Mouse (Mus musculus) myocyte (in vitro differentiated cells): ENCODE results near the gene Hsf5. TPM values are rescaled to one million over a fixed set of nuclear protein-coding genes. Genes with fewer than 3 reads are reported as not detected.

Experiments used
- H3K27me3 ChIP-seq: one replicate; pipeline ENCODE4 v1.6.1; 2011; ENCODE audit not compliant: control insufficient read depth, insufficient read depth, insufficient read length
- H3K36me3 ChIP-seq: one replicate; pipeline ENCODE4 v1.6.1; 2011; ENCODE audit not compliant: control insufficient read depth, insufficient read depth
- H3K4me2 ChIP-seq: one replicate; pipeline ENCODE4 v1.6.1; 2011; ENCODE audit warnings: low read depth, control low read depth
- H3K4me3 ChIP-seq: one replicate; pipeline ENCODE4 v1.5.1; 2011; ENCODE audit warnings: mild to moderate bottlenecking, control low read depth, moderate library complexity
- H3K79me2 ChIP-seq: one replicate; pipeline ENCODE4 v1.6.1; 2011; ENCODE audit not compliant: control insufficient read depth, insufficient read depth
- H3ac ChIP-seq: one replicate; pipeline ENCODE4 v1.6.1; 2011; ENCODE audit not compliant: control insufficient read depth, insufficient read length
- CEBPB ChIP-seq: IDR thresholded peaks from 2 replicates; pipeline ENCODE4 v1.6.1; 2011; ENCODE audit warnings: mild to moderate bottlenecking, moderate library complexity; ENCODE audit not compliant: poor library complexity, insufficient read depth, severe bottlenecking
- E2F4 ChIP-seq: IDR thresholded peaks from one replicate; pipeline ENCODE4 v1.6.1; 2011; ENCODE audit warnings: mild to moderate bottlenecking, control low read depth, moderate library complexity; ENCODE audit not compliant: insufficient read depth
- MAX ChIP-seq: IDR thresholded peaks from one replicate; pipeline ENCODE4 v1.6.1; 2011; ENCODE audit warnings: low read depth, mild to moderate bottlenecking, control low read depth
- MYOD1 ChIP-seq, 3 experiments: IDR thresholded peaks; one replicate each; pipeline ENCODE4 v1.6.1; 2011; ENCODE audit warnings: control low read depth in 2 of 3, low read depth in 2 of 3, mild to moderate bottlenecking in 2 of 3, moderate library complexity in 1 of 3; ENCODE audit not compliant: insufficient read length in 2 of 3, control insufficient read depth in 1 of 3
- MYOG ChIP-seq, 3 experiments: IDR thresholded peaks; one replicate each; pipeline ENCODE4 v1.6.1; 2011; ENCODE audit warnings: control low read depth in 2 of 3, low read depth in 2 of 3, mild to moderate bottlenecking in 2 of 3; ENCODE audit not compliant: insufficient read length in 2 of 3, control insufficient read depth in 1 of 3, insufficient read depth in 1 of 3
- POLR2A ChIP-seq: IDR thresholded peaks from one replicate; pipeline ENCODE4 v1.6.1; 2011; ENCODE audit warnings: low read depth, mild to moderate bottlenecking, control low read depth, moderate library complexity; ENCODE audit not compliant: insufficient read length
- POLR2AphosphoS2 ChIP-seq: IDR thresholded peaks from one replicate; pipeline ENCODE4 v1.6.1; 2011; ENCODE audit warnings: low read depth, control low read depth; ENCODE audit not compliant: insufficient read length
- REST ChIP-seq: IDR thresholded peaks from one replicate; pipeline ENCODE4 v1.6.1; 2011; ENCODE audit warnings: mild to moderate bottlenecking, control low read depth, moderate library complexity; ENCODE audit not compliant: insufficient read depth, insufficient read length
- SRF ChIP-seq: IDR thresholded peaks from one replicate; pipeline ENCODE4 v1.6.1; 2011; ENCODE audit warnings: low read depth; ENCODE audit not compliant: control insufficient read depth, insufficient read length
- TCF3 ChIP-seq: IDR thresholded peaks from one replicate; pipeline ENCODE4 v1.6.1; 2011; ENCODE audit warnings: low read depth, control low read depth; ENCODE audit not compliant: insufficient read length
- USF1 ChIP-seq: IDR thresholded peaks from one replicate; pipeline ENCODE4 v1.6.1; 2011; ENCODE audit warnings: low read depth, mild to moderate bottlenecking, control low read depth, moderate library complexity
- polyA plus RNA-seq: library from polyadenylated mRNA; unstranded; fragments of >200 nt; fragmentation: generic; extraction: Trizol; gene quantifications from one replicate; pipeline ENCODE4 v1.2.1, GENCODE M21; 2012; ENCODE audit warnings: missing spikeins

Hsf5 gene
- polyA plus RNA-seq, 1 experiment, result not detected

- H3K4me3 ChIP-seq, result no peak overlapping the region
- no peaks in the 10 kb centered on the region for H3K36me3 ChIP-seq
- TF ChIP-seq POLR2AphosphoS2, result no peak
- TF ChIP-seq SRF, result no peak
- no peak for TF ChIP-seq MYOG (IDR thresholded peaks at IDR 0.05; ENCODE audit: control insufficient read depth in 1 of 3, insufficient read depth in 1 of 3, insufficient read length in 2 of 3, low read depth in 2 of 3)
- no peak for TF ChIP-seq CEBPB
- no peak for TF ChIP-seq REST
- no peak for TF ChIP-seq MYOD1 (IDR thresholded peaks at IDR 0.05; ENCODE audit: control insufficient read depth in 1 of 3, insufficient read length in 2 of 3, low read depth in 2 of 3)
- no peak for TF ChIP-seq TCF3
- no peak for TF ChIP-seq MAX
- no peak for TF ChIP-seq E2F4
Observed at GRCm38 (mm10) chr11:87583291-87584034, 33.5 kb upstream of the Hsf5 start.

GRCm38 (mm10) chr11:87584711-87585505 lies 32.1 kb upstream of the Hsf5 start:
- Histone ChIP-seq H3K36me3 (no peaks in the 10 kb centered on the region), H3K79me2 (no peaks in the 10 kb centered on the region), H3K4me2 (no peak overlapping the region), H3K27me3 (no peaks in the 10 kb centered on the region), H3K4me3 (no peak overlapping the region), H3ac (no peak overlapping the region)
- TF ChIP-seq USF1 (no peak), TCF3 (no peak), REST (no peak), CEBPB (no peak), E2F4 (no peak), MAX (no peak), SRF (no peak), MYOD1 (IDR thresholded peaks at IDR 0.05; ENCODE audit: control insufficient read depth in 1 of 3, insufficient read length in 2 of 3, low read depth in 2 of 3) (peak in 1 of 3 experiments; percentile 56), MYOG (IDR thresholded peaks at IDR 0.05; ENCODE audit: control insufficient read depth in 1 of 3, insufficient read depth in 1 of 3, insufficient read length in 2 of 3, low read depth in 2 of 3) (peak in 1 of 3 experiments; percentile 52)

More at GRCm38 (mm10) chr11:87583291-87584034, 33.5 kb upstream of the Hsf5 start:
- Histone ChIP-seq H3K79me2 (no peaks in the 10 kb centered on the region), H3K27me3 (peaks cover 2% of the 10 kb centered on the region), H3K4me2 (no peak overlapping the region), H3ac (no peak overlapping the region)

DNA sequence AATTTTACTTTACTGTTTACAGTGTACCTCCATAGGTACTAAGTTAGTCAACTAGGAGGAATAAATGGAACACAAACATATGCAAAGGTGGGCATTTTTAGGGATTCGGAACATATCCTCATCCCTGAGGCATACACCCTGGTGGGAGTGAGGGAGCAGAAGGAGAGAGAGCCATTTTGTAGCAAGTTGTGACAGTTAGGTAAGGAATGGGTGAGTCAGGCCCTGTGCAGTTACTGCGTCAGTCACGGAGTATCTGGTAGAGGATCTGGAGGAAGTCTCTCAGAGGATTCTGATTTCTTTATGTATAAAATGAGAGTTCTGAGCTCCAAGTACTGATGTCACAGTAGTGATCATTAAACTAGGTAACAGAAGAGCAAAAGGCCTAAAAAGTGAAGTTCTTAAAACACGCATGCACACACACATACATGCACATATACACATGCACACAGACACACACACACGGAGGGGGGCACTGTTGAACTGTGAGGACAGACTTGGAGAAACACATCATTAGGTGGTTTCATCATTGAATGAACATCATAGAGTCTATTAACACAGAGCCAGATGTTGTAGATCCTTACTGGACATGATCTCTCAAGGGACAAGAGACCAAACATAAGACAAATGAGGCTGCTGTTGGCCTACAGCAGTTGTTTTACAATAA lies 29.6 kb upstream of the Hsf5 start:
- H3ac ChIP-seq, result no peak overlapping the region
- no peaks in the 10 kb centered on the region for H3K36me3 ChIP-seq
- H3K27me3 ChIP-seq, result no peaks in the 10 kb centered on the region
- H3K79me2 ChIP-seq, result peaks cover 7% of the 10 kb centered on the region
- no peak overlapping the region for H3K4me3 ChIP-seq
- no peak overlapping the region for H3K4me2 ChIP-seq
- no peak for TF ChIP-seq CEBPB
- TF ChIP-seq POLR2A, result no peak
- no peak for TF ChIP-seq SRF
- no peak for TF ChIP-seq MYOD1 (IDR thresholded peaks at IDR 0.05; ENCODE audit: control insufficient read depth in 1 of 3, insufficient read length in 2 of 3, low read depth in 2 of 3)
- no peak for TF ChIP-seq MYOG (IDR thresholded peaks at IDR 0.05; ENCODE audit: control insufficient read depth in 1 of 3, insufficient read depth in 1 of 3, insufficient read length in 2 of 3, low read depth in 2 of 3)
- no peak for TF ChIP-seq POLR2AphosphoS2
- no peak for TF ChIP-seq USF1
- TF ChIP-seq E2F4, result no peak

DNA sequence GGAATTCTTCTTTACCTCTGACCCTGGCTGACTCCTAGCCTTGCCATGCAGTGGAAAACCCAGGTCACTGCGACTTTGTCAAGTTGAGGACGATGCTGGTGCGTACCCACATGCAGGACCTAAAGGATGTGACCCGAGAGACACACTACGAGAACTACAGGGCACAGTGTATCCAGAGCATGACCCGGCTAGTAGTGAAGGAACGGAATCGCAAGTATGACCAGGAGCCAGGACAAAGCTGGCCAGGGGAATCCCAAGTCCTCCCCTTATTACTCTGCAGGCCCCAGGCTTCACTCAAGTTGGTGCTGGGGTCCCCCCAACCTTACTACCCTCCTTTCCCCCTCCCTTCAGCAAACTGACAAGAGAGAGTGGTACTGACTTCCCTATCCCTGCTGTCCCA lies 27.4 kb upstream of the Hsf5 start:
- Histone ChIP-seq H3K36me3 (no peaks in the 10 kb centered on the region), H3K4me2 (no peak overlapping the region), H3K79me2 (peaks cover 7% of the 10 kb centered on the region), H3ac (no peak overlapping the region), H3K4me3 (no peak overlapping the region), H3K27me3 (no peaks in the 10 kb centered on the region)
- no peak for TF ChIP-seq MAX
- TF ChIP-seq POLR2AphosphoS2, result peak; percentile 3
- no peak for TF ChIP-seq POLR2A
- TF ChIP-seq TCF3, result no peak
- TF ChIP-seq MYOD1 (IDR thresholded peaks at IDR 0.05; ENCODE audit: control insufficient read depth in 1 of 3, insufficient read length in 2 of 3, low read depth in 2 of 3), result no peak
- no peak for TF ChIP-seq SRF
- TF ChIP-seq CEBPB, result no peak
